Mouse (Mus musculus) ES-E14 (cell line): Measurements from ENCODE around the gene Osbpl8.

Experiments used
- CHD2 ChIP-seq: IDR thresholded peaks from 2 replicates; pipeline ENCODE4 v1.6.1; 2014; ENCODE audit warnings: mild to moderate bottlenecking, low read depth, low read length, inconsistent platforms
- HCFC1 ChIP-seq: IDR thresholded peaks from 2 replicates; pipeline ENCODE4 v1.6.1; 2012; ENCODE audit warnings: low read length, inconsistent platforms, borderline replicate concordance; ENCODE audit not compliant: insufficient read depth

- TF ChIP-seq CHD2 (no peak), HCFC1 (no peak)
Measured at GRCm38 (mm10) chr10:111180633-111181032, 16.1 kb downstream of the Osbpl8 start.
